Mouse (Mus musculus): Measurements from ENCODE around the gene Arhgap10. TPM values are rescaled to one million over a fixed set of nuclear protein-coding genes. Genes with fewer than 3 reads are reported as not detected.

Gene Arhgap10
- polyA plus RNA-seq, 1 experiment from 2014 or later = 7.0 TPM

DNA sequence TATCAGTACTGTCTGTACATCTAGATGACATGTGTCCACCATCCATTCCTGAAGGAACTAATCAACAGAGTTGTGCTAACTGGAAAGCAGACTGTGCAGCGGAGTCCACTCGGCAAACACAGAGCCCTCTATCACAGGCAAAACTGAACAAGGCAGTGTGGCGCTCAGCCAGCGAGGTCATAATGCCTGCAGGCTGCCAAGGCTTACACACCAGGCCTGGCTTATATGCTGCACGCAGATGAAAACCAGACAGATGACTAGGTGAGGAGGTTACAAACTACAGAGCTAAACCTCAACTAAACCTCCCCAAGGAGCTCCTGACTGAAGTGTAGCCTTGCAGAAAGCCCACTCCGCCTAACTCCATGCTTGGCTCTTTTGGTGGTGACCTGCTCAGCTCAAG, 44.4 kb downstream of the Arhgap10 start:
- H3K4me1 ChIP-seq (ENCODE audit: control insufficient read depth, low read depth, low read length) = peaks cover 10% of the 10 kb centered on the region
- H3K4me2 ChIP-seq (ENCODE audit: low read depth, low read length) = no peak overlapping the region
- no peaks in the 10 kb centered on the region for H3K36me3 ChIP-seq (ENCODE audit: control insufficient read depth, insufficient read depth)
- ATAC-seq (ENCODE audit: low read depth) = no peak
- WGBS (ENCODE audit: insufficient replicate concordance) = 65% methylated on average over 6 of the region's 6 CpGs
- no peak overlapping the region for H3K27ac ChIP-seq (ENCODE audit: low read length)
- H3K9me3 ChIP-seq (replicated peaks; ENCODE audit: control insufficient read depth, low read length) = no peaks in the 10 kb centered on the region
- no peak overlapping the region for H3K9ac ChIP-seq (ENCODE audit: low read depth, low read length)
- H3K27me3 ChIP-seq (ENCODE audit: control insufficient read depth, insufficient read depth, low read depth, low read length) = no peaks in the 10 kb centered on the region
- no peak overlapping the region for H3K4me3 ChIP-seq (ENCODE audit: low read depth, low read length)

DNA sequence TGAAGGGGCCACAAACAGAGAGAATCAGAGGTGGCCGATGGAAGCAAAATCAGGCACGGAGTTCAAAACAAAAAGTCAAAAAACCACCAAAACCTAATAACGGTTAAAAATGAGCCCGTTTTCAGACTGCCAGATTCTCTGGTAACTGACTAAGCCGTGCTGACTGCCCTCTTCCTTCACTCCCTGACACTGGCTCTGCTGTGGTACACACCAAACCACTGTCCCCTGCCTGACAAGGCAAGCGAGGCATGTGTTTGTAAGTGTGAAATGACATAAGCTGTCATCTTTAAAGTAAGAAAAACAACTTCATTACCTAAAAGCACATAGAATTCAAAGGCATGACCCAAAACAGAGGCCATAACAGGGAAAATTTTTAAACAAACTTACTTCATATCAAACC, 56.4 kb downstream of the Arhgap10 start:
- H3K4me1 ChIP-seq (ENCODE audit: control insufficient read depth, low read depth, low read length) = no peaks in the 10 kb centered on the region
- H3K9ac ChIP-seq (ENCODE audit: low read depth, low read length) = no peak overlapping the region
- no peak overlapping the region for H3K4me2 ChIP-seq (ENCODE audit: low read depth, low read length)
- ATAC-seq (ENCODE audit: low read depth) = no peak
- no peaks in the 10 kb centered on the region for H3K36me3 ChIP-seq (ENCODE audit: control insufficient read depth, insufficient read depth)
- no peak overlapping the region for H3K4me3 ChIP-seq (ENCODE audit: low read depth, low read length)
- WGBS (ENCODE audit: insufficient replicate concordance) = 68% methylated on average over 6 of the region's 6 CpGs
- H3K9me3 ChIP-seq (replicated peaks; ENCODE audit: control insufficient read depth, low read length) = no peaks in the 10 kb centered on the region
- H3K27me3 ChIP-seq (ENCODE audit: control insufficient read depth, insufficient read depth, low read depth, low read length) = no peaks in the 10 kb centered on the region
- H3K27ac ChIP-seq (ENCODE audit: low read length) = no peak overlapping the region

DNA sequence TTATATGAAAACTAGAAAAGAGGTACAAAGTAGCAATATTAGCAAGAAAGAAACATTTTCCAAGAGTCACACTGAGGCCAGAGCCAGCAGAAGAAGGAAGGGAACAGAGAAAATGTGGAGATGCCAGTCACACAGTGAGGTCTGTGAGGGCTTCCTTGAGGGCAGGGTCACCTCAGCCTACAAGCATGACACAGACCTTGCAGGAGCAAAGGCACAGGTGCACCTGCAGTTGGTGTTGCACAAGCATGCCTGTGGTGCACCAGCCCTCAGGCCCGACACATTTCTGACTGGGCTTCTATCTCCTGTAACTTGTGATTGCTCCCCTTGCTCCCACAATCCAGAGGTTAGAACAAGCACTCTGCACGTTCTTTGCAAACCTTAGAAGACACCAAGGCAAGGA, 57.4 kb downstream of the Arhgap10 start:
- no peak overlapping the region for H3K4me2 ChIP-seq (ENCODE audit: low read depth, low read length)
- ATAC-seq (ENCODE audit: low read depth) = no peak
- H3K9me3 ChIP-seq (replicated peaks; ENCODE audit: control insufficient read depth, low read length) = no peaks in the 10 kb centered on the region
- H3K27ac ChIP-seq (ENCODE audit: low read length) = no peak overlapping the region
- H3K4me3 ChIP-seq (ENCODE audit: low read depth, low read length) = no peak overlapping the region
- no peaks in the 10 kb centered on the region for H3K36me3 ChIP-seq (ENCODE audit: control insufficient read depth, insufficient read depth)
- no peak overlapping the region for H3K9ac ChIP-seq (ENCODE audit: low read depth, low read length)
- H3K4me1 ChIP-seq (ENCODE audit: control insufficient read depth, low read depth, low read length) = no peaks in the 10 kb centered on the region
- WGBS (ENCODE audit: insufficient replicate concordance) = 66% methylated on average over 2 of the region's 2 CpGs
- H3K27me3 ChIP-seq (ENCODE audit: control insufficient read depth, insufficient read depth, low read depth, low read length) = no peaks in the 10 kb centered on the region

DNA sequence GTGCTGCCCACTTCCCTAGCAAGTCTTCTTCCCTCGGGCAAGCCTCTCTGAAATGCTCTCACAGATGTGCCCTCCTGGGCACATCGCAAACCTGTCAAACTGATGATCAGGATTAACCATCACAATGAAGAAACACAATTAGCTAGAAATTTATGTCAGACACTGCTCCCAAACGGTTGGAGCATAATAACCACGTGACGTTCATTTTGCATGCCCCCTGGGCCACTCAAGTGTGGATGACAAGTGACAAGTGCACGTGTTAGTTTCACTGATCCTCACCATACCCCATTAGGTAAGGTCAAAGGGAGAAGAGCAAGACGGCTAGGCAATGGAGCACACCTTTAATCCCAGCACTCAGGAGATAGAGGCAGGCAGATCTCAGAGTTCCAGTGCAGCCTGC, 58.1 kb downstream of the Arhgap10 start:
- H3K36me3 ChIP-seq (ENCODE audit: control insufficient read depth, insufficient read depth) = no peaks in the 10 kb centered on the region
- H3K9me3 ChIP-seq (replicated peaks; ENCODE audit: control insufficient read depth, low read length) = no peaks in the 10 kb centered on the region
- H3K4me2 ChIP-seq (ENCODE audit: low read depth, low read length) = no peak overlapping the region
- H3K4me3 ChIP-seq (ENCODE audit: low read depth, low read length) = no peak overlapping the region
- no peak overlapping the region for H3K27ac ChIP-seq (ENCODE audit: low read length)
- 65% methylated on average over 7 of the region's 7 CpGs for WGBS (ENCODE audit: insufficient replicate concordance)
- no peaks in the 10 kb centered on the region for H3K27me3 ChIP-seq (ENCODE audit: control insufficient read depth, insufficient read depth, low read depth, low read length)
- no peak overlapping the region for H3K9ac ChIP-seq (ENCODE audit: low read depth, low read length)
- no peak for ATAC-seq (ENCODE audit: low read depth)
- H3K4me1 ChIP-seq (ENCODE audit: control insufficient read depth, low read depth, low read length) = no peaks in the 10 kb centered on the region

DNA sequence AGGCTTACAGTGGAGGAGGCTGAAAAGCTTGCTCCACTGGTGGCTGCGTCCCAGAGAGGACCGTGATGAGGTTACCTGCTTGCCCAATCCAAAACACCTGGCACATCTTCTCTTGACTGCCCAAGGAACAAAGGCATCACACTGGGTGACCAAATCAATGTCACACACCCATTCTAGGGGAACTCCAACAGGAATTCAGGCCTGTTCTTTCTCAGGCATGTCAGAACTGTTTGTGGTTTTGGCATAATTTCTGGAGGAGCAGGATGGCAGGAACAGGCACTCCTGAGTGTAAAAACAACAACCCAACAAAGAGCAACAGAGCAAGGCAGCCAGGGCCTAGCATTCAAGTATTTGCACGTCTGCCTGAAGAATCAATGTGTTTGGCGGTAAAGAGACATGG, 59.2 kb downstream of the Arhgap10 start:
- Histone ChIP-seq H3K4me3 (ENCODE audit: low read depth, low read length) (no peak overlapping the region), H3K4me2 (ENCODE audit: low read depth, low read length) (no peak overlapping the region), H3K36me3 (ENCODE audit: control insufficient read depth, insufficient read depth) (no peaks in the 10 kb centered on the region), H3K27me3 (ENCODE audit: control insufficient read depth, insufficient read depth, low read depth, low read length) (no peaks in the 10 kb centered on the region), H3K9ac (ENCODE audit: low read depth, low read length) (no peak overlapping the region), H3K9me3 (replicated peaks; ENCODE audit: control insufficient read depth, low read length) (no peaks in the 10 kb centered on the region), H3K4me1 (ENCODE audit: control insufficient read depth, low read depth, low read length) (no peaks in the 10 kb centered on the region), H3K27ac (ENCODE audit: low read length) (no peak overlapping the region)
- 71% methylated on average over 4 of the region's 4 CpGs for WGBS (ENCODE audit: insufficient replicate concordance)
- no peak for ATAC-seq (ENCODE audit: low read depth)

DNA sequence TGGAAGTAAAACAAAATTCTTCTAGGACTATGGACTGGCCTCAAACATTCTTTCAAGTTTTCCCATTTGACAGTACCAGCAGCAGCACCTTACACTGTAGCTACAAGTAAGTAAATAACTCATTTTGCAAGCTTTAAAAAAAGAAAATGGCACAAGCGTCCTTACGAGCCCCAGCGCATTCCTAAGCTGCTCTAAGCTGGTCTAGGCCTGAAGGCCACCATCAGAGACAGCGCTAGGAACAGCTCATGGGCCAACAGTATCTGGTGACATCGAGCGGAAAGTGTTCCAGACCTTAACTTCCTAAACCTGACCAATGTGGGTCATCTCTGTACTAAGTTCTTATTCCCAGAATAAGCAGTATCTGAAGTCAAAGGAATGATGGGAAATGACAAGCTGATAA, 61.5 kb downstream of the Arhgap10 start:
- Histone ChIP-seq H3K27me3 (ENCODE audit: control insufficient read depth, insufficient read depth, low read depth, low read length) (no peaks in the 10 kb centered on the region), H3K36me3 (ENCODE audit: control insufficient read depth, insufficient read depth) (no peaks in the 10 kb centered on the region), H3K4me1 (ENCODE audit: control insufficient read depth, low read depth, low read length) (no peaks in the 10 kb centered on the region), H3K4me3 (ENCODE audit: low read depth, low read length) (no peak overlapping the region), H3K9ac (ENCODE audit: low read depth, low read length) (no peak overlapping the region), H3K27ac (ENCODE audit: low read length) (no peak overlapping the region), H3K4me2 (ENCODE audit: low read depth, low read length) (no peak overlapping the region), H3K9me3 (replicated peaks; ENCODE audit: control insufficient read depth, low read length) (no peaks in the 10 kb centered on the region)
- no peak for ATAC-seq (ENCODE audit: low read depth)
- 70% methylated on average over 6 of the region's 6 CpGs for WGBS (ENCODE audit: insufficient replicate concordance)

DNA sequence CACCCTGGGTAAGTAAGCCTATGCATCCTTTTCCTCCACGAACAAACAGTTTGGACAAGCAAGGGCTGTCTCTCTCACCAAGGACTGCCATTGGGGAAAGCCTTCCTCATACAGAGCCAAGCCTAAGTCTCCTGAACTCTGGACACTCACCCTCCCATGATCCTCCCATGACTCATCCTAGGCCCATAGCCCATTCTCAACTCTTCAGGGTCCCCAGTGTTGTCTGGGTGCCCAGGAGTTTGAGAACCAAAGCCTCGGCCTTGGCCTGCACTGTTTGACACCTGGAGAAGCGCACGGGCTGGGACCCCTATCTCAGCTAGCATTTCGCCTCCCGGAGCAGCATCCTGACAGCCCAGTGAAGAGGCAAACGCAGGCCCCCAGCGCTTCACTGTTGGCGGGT, 63.9 kb downstream of the Arhgap10 start:
- Histone ChIP-seq H3K27me3 (ENCODE audit: control insufficient read depth, insufficient read depth, low read depth, low read length) (no peaks in the 10 kb centered on the region), H3K4me1 (ENCODE audit: control insufficient read depth, low read depth, low read length) (no peaks in the 10 kb centered on the region), H3K4me3 (ENCODE audit: low read depth, low read length) (no peak overlapping the region), H3K9me3 (replicated peaks; ENCODE audit: control insufficient read depth, low read length) (no peaks in the 10 kb centered on the region), H3K36me3 (ENCODE audit: control insufficient read depth, insufficient read depth) (0 out of 2 replicates have a peak, but pooled peaks cover 2% of the 10 kb centered on the region), H3K27ac (ENCODE audit: low read length) (no peak overlapping the region), H3K9ac (ENCODE audit: low read depth, low read length) (no peak overlapping the region), H3K4me2 (ENCODE audit: low read depth, low read length) (no peak overlapping the region)
- ATAC-seq (ENCODE audit: low read depth) = no peak
- 75% methylated on average over 9 of the region's 9 CpGs for WGBS (ENCODE audit: insufficient replicate concordance)

DNA sequence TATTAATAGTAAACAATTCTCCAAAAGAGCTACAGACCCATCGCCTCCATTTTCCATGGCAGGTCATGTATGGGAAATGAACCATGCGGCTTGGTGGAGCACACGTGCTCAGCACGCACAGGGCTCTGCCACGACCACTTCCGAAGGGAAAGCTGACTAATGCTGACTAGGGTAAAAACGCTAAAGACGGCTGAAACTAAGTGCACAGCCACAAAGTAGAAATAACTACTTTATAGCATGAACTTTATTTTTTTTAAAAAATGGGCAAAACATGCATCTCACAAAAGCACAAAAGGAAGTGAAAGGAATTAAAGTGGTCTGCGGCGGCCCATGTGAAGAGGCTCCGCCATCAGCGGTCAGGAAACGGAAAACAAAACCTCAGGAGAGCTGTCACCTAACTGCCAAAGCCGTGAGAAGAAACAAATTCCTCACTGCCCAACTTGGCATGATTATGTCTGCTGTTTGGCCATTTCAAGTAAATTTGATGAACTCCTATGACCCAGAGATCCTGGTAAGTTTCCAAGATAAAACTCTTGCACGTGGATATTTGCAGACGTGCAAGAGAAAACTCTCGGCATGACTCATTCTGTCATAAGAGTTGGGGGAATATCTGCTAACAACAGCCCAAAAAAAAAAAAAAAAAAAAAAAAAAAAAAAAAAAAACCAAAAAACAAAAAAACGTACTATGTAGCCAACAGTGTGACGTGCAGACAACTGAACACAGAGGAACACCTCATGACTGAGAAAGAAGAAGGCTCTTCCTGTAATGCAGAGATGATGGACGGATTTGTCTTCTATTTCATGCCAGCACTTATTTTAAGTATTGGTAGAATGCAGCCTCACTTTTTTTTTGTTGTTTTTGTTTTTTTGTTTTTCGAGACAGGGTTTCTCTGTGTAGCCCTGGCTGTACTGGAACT, 66.0 kb downstream of the Arhgap10 start:
- 63% methylated on average over 21 of the region's 21 CpGs for WGBS (ENCODE audit: insufficient replicate concordance)
- H3K4me2 ChIP-seq (ENCODE audit: low read depth, low read length) = peak overlapping the region; percentile 24
- H3K4me3 ChIP-seq (ENCODE audit: low read depth, low read length) = no peak overlapping the region
- H3K9me3 ChIP-seq (replicated peaks; ENCODE audit: control insufficient read depth, low read length) = no peaks in the 10 kb centered on the region
- ATAC-seq (ENCODE audit: low read depth) = no peak
- no peak overlapping the region for H3K9ac ChIP-seq (ENCODE audit: low read depth, low read length)
- no peaks in the 10 kb centered on the region for H3K4me1 ChIP-seq (ENCODE audit: control insufficient read depth, low read depth, low read length)
- H3K27ac ChIP-seq (ENCODE audit: low read length) = no peak overlapping the region
- no peaks in the 10 kb centered on the region for H3K27me3 ChIP-seq (ENCODE audit: control insufficient read depth, insufficient read depth, low read depth, low read length)
- peaks cover 4% of the 10 kb centered on the region; the same call in 1 of the 2 replicates for H3K36me3 ChIP-seq (ENCODE audit: control insufficient read depth, insufficient read depth)

DNA sequence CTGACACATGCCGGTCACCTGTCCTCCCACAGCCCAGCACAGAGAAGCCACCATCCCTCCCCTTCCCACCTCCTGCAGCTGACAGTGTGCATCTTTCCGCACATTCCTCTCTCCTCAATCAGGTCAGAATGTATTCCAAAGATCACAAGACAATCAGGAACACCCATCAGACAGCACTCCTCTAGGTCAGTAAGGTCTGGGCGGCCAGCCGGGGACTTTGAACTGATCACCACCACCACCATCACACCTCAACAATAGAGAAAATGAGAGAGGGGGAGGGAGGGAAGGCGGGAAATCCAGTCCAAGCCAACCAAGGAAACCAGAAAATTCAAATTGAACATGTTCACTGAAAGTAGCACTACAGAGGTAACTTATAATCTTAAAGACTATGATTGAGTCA, 66.7 kb downstream of the Arhgap10 start:
- Histone ChIP-seq H3K4me2 (ENCODE audit: low read depth, low read length) (no peak overlapping the region), H3K27me3 (ENCODE audit: control insufficient read depth, insufficient read depth, low read depth, low read length) (no peaks in the 10 kb centered on the region), H3K27ac (ENCODE audit: low read length) (no peak overlapping the region), H3K9me3 (replicated peaks; ENCODE audit: control insufficient read depth, low read length) (no peaks in the 10 kb centered on the region), H3K4me1 (ENCODE audit: control insufficient read depth, low read depth, low read length) (no peaks in the 10 kb centered on the region), H3K9ac (ENCODE audit: low read depth, low read length) (no peak overlapping the region), H3K4me3 (ENCODE audit: low read depth, low read length) (no peak overlapping the region), H3K36me3 (ENCODE audit: control insufficient read depth, insufficient read depth) (peaks cover 4% of the 10 kb centered on the region; the same call in 1 of the 2 replicates)
- 0 out of 2 replicates have a peak, but pooled peaks have one; percentile 21 for ATAC-seq (ENCODE audit: low read depth)
- 77% methylated on average over 5 of the region's 5 CpGs for WGBS (ENCODE audit: insufficient replicate concordance)

All from liver, embryonic 16.5 days (tissue).